Mouse (Mus musculus) midbrain, embryonic 16.5 days (tissue): ENCODE measurements around the gene Notch3. TPM values are rescaled to one million over a fixed set of nuclear protein-coding genes. Genes with fewer than 3 reads are reported as not detected.

Experiments
- ATAC-seq: fragments of 200-750 bp; cut with Nextera tagmentation; 2 replicates; pipeline ENCODE4 v1.8.0; 2017; ENCODE audit warnings: moderate TSS enrichment
- H3K27ac ChIP-seq: fragments of 300-500 bp; sonication (generic); 2 replicates; pipeline ENCODE4 v1.5.1; 2014; ENCODE audit warnings: mild to moderate bottlenecking, low read length, mixed read lengths
- H3K27me3 ChIP-seq: fragments of 300-500 bp; sonication (generic); 2 replicates; pipeline ENCODE4 v1.6.1; 2014; ENCODE audit warnings: low read depth, low read length, mixed read lengths; ENCODE audit not compliant: control insufficient read depth, insufficient read depth
- H3K36me3 ChIP-seq: fragments of 300-500 bp; sonication (generic); 2 replicates; pipeline ENCODE4 v1.6.1; 2014; ENCODE audit warnings: mild to moderate bottlenecking, low read length, moderate library complexity, mixed read lengths; ENCODE audit not compliant: control insufficient read depth, insufficient read depth
- H3K4me1 ChIP-seq: fragments of 300-500 bp; sonication (generic); 2 replicates; pipeline ENCODE4 v1.6.1; 2014; ENCODE audit warnings: mild to moderate bottlenecking, low read length, mixed read lengths; ENCODE audit not compliant: control insufficient read depth, insufficient read depth
- H3K4me2 ChIP-seq: fragments of 300-500 bp; sonication (generic); 2 replicates; pipeline ENCODE4 v1.6.1; 2014; ENCODE audit warnings: mild to moderate bottlenecking, low read length, mixed read lengths
- H3K4me3 ChIP-seq: fragments of 300-500 bp; sonication (generic); 2 replicates; pipeline ENCODE4 v1.5.1; 2014; ENCODE audit warnings: low read depth, mild to moderate bottlenecking, low read length, moderate library complexity, mixed read lengths
- H3K9ac ChIP-seq: fragments of 300-500 bp; sonication (generic); 2 replicates; pipeline ENCODE4 v1.6.1; 2014; ENCODE audit warnings: low read depth, low read length, mixed read lengths
- H3K9me3 ChIP-seq: fragments of 300-500 bp; sonication (generic); replicated peaks from 2 replicates; pipeline ENCODE4 v1.6.1; 2014; ENCODE audit warnings: mild to moderate bottlenecking, low read length, mixed read lengths; ENCODE audit not compliant: control insufficient read depth, poor library complexity, severe bottlenecking
- WGBS: fragments of 180-500 bp; shearing (Covaris S2); extraction: QIAGEN DNeasy Blood & Tissue Kit; methylation state at CpG from one replicate; pipeline ENCODE4 v1.1.7; 2014; 5-methylcytosine and 5-hydroxymethylcytosine counted together
- polyA plus RNA-seq: library from polyadenylated mRNA; unstranded; fragments of >200 nt; fragmentation: Nextera tagmentation; extraction: Ambion mirVana; gene quantifications from 2 replicates; pipeline ENCODE4 v1.2.1, GENCODE M21; 2015

The Notch3 gene
- polyA plus RNA-seq, 1 experiment from 2014 or later = 6.9 TPM

- no peak overlapping the region for H3K4me2 ChIP-seq
- WGBS = 74% methylated on average over 4 of the region's 4 CpGs
- H3K36me3 ChIP-seq = no peaks in the 10 kb centered on the region
- H3K9ac ChIP-seq = no peak overlapping the region
- H3K4me3 ChIP-seq = no peak overlapping the region
- ATAC-seq = no peak
- H3K9me3 ChIP-seq = no peaks in the 10 kb centered on the region
- H3K27me3 ChIP-seq = no peaks in the 10 kb centered on the region
- no peak overlapping the region for H3K27ac ChIP-seq
- H3K4me1 ChIP-seq = peaks cover 12% of the 10 kb centered on the region
Measured at GRCm38 (mm10) chr17:32160882-32161281, 5.8 kb downstream of the Notch3 start.

DNA sequence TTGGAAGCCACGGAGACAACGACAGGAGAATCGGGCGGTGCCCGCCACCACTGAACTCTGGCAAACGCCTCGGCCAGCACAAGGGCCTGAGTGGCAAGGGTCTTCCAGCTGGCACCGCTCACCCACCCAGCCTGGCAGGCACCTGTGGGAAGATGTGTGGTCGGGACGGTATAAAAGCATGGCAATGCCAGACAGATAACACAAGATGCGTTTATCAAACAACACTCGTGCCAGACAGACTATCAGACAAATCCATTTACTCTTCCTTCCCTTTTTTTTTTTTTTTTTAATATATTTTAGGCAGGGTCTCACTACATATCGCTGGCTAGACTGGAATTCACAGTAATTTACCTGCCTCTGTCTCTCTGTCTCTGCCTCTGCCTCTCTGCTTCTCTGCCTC is 7.8 kb downstream of the Notch3 start:
- H3K4me1 ChIP-seq = peaks cover 5% of the 10 kb centered on the region; the same call in 1 of the 2 replicates
- WGBS = 90% methylated on average over 13 of the region's 13 CpGs
- no peak for ATAC-seq
- no peaks in the 10 kb centered on the region for H3K27me3 ChIP-seq
- H3K36me3 ChIP-seq = no peaks in the 10 kb centered on the region
- H3K9me3 ChIP-seq = no peaks in the 10 kb centered on the region
- H3K4me3 ChIP-seq = no peak overlapping the region
- 0 out of 2 replicates have a peak overlapping the region, but pooled peaks have one; percentile 0 for H3K9ac ChIP-seq
- no peak overlapping the region for H3K27ac ChIP-seq
- no peak overlapping the region for H3K4me2 ChIP-seq

DNA sequence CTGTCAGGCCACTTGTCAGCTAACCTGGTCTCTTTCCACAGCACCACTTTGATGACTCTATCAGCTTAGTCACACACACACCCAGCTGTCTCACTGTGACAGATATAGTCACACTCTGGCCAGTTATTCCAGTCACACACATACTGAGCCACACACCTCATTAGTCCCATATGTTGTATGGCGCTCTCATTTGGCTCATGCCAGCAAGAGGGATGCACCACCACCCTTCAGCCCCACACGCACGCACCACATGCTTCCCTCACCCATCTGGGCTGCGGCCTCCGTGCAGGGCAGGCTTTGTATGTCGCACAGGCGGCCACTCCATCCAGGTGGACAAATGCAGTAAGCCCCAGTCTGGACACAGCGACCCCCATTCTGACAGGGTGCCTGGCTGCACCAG is 19.9 kb downstream of the Notch3 start:
- Histone ChIP-seq H3K9ac (no peak overlapping the region), H3K4me3 (no peak overlapping the region), H3K36me3 (0 out of 2 replicates have a peak, but pooled peaks cover 2% of the 10 kb centered on the region), H3K4me2 (no peak overlapping the region), H3K4me1 (no peaks in the 10 kb centered on the region; the same call in 1 of the 2 replicates), H3K9me3 (no peaks in the 10 kb centered on the region), H3K27me3 (no peaks in the 10 kb centered on the region), H3K27ac (no peak overlapping the region)
- 89% methylated on average over 8 of the region's 8 CpGs for WGBS
- ATAC-seq = no peak

DNA sequence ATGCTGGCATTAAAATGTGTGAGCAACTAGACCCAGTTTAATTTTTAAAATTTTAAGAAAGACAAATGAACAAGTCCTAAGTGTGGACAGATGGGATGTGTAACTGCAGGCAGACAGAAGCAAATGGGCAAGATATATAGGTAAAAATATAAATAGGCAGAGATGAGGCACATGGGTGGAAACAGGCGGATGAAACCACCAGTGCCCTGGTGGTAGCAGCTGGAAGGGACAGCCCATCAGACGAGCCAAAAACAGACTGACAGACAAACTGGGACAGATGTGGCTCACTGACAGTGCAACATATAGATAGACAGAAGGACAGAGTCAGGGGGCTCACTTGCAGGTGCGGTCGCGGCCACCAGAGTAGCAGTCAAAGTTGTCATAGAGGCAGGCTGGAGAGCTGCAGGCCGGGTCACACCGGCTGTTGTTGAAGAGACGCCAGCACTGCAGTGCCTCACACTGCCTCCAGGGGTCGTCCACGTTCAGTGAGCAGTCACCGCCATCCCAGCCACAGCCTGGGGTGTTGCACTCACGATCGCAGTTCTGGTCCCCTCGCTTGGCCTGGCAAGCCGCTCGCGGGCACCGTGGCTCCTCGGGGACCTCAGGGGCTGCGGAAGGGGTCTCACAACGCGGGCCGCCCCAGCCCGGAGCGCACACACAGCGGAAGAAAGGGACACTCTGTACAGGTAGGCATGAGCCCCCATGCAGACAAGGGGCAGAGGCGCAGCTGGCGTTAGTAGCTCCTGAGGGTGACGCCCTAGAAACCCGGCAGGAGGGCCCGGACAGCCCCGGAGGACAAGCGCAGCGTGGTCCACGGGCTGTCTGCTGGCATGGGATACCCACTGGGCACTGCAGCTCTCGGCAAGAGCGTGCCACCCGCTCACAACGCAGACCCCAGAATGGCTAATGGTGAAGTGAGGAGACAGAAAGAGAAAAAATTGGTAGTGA is 23.5 kb downstream of the Notch3 start:
- H3K9me3 ChIP-seq = no peaks in the 10 kb centered on the region
- peak; percentile 74; the same call in 1 of the 2 replicates for ATAC-seq
- WGBS = 25% methylated on average over 39 of the region's 39 CpGs
- H3K9ac ChIP-seq = peak overlapping the region; percentile 60
- H3K36me3 ChIP-seq = 0 out of 2 replicates have a peak, but pooled peaks cover 2% of the 10 kb centered on the region
- H3K27ac ChIP-seq = 0 out of 2 replicates have a peak overlapping the region, but pooled peaks have one; percentile 17
- H3K27me3 ChIP-seq = no peaks in the 10 kb centered on the region
- peak overlapping the region; percentile 39 for H3K4me3 ChIP-seq
- peak overlapping the region; percentile 56 for H3K4me2 ChIP-seq
- H3K4me1 ChIP-seq = no peaks in the 10 kb centered on the region; the same call in 1 of the 2 replicates

DNA sequence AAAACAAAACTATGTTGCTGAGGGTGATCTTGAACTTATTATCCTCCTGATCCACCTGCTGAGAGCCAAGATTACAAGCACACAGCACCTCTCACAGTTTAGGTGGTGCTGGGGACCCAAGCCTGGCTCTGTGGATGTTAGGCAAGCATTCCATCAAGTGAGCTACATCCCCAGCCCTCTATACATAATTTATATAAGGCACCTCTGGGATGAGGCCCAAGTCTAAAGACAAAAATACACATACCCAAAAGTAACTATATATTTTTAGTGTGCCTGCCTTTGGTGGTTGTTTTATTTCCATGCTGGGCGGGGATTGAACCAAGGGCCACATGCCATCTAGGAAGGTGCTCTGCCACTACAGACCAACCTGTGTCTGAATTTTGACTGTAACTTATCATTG is 24.4 kb downstream of the Notch3 start:
- Histone ChIP-seq H3K4me3 (no peak overlapping the region), H3K27me3 (no peaks in the 10 kb centered on the region), H3K9ac (no peak overlapping the region), H3K4me2 (no peak overlapping the region), H3K27ac (no peak overlapping the region), H3K9me3 (no peaks in the 10 kb centered on the region), H3K36me3 (0 out of 2 replicates have a peak, but pooled peaks cover 2% of the 10 kb centered on the region), H3K4me1 (no peaks in the 10 kb centered on the region; the same call in 1 of the 2 replicates)
- WGBS = 96% methylated on average over 1 of the region's 1 CpGs
- no peak for ATAC-seq

GRCm38 (mm10) chr17:32133375-32133774 is 33.3 kb downstream of the Notch3 start:
- H3K4me2 ChIP-seq = no peak overlapping the region
- no peak overlapping the region for H3K9ac ChIP-seq
- no peak overlapping the region for H3K4me3 ChIP-seq
- H3K4me1 ChIP-seq = no peaks in the 10 kb centered on the region
- H3K36me3 ChIP-seq = no peaks in the 10 kb centered on the region
- no peaks in the 10 kb centered on the region for H3K27me3 ChIP-seq
- WGBS = 95% methylated on average over 16 of the region's 16 CpGs
- H3K9me3 ChIP-seq = no peaks in the 10 kb centered on the region
- no peak for ATAC-seq
- H3K27ac ChIP-seq = no peak overlapping the region

GRCm38 (mm10) chr17:32132087-32132486 is 34.6 kb downstream of the Notch3 start:
- 94% methylated on average over 11 of the region's 11 CpGs for WGBS
- Histone ChIP-seq H3K27ac (no peak overlapping the region), H3K4me2 (no peak overlapping the region), H3K4me3 (no peak overlapping the region), H3K9me3 (no peaks in the 10 kb centered on the region), H3K4me1 (no peaks in the 10 kb centered on the region), H3K36me3 (no peaks in the 10 kb centered on the region), H3K27me3 (no peaks in the 10 kb centered on the region), H3K9ac (no peak overlapping the region)
- no peak for ATAC-seq

DNA sequence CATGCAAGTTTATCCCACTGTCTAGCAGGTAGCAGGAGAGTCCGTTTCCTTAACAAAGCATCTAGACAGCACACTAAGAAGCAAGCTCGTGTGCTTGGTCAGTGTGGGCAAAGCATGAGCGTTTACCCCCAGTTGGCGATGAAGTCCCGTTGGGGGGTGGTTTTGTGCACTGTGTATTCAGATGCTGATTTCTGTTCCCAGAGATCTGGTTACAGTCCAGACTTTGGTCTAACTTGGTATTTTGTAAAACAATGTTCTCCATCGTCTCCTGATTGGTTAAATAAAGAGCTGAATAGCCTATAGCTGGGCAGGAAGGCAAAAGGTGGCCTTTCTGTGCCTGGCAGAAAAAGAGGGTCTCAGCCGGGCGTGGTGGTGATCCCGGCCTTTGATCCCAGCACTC is 36.1 kb downstream of the Notch3 start:
- H3K4me1 ChIP-seq = no peaks in the 10 kb centered on the region
- H3K9ac ChIP-seq = no peak overlapping the region
- no peaks in the 10 kb centered on the region for H3K27me3 ChIP-seq
- H3K4me2 ChIP-seq = no peak overlapping the region
- H3K4me3 ChIP-seq = no peak overlapping the region
- no peak overlapping the region for H3K27ac ChIP-seq
- WGBS = 85% methylated on average over 9 of the region's 9 CpGs
- 0 out of 2 replicates have a peak, but pooled peaks cover 2% of the 10 kb centered on the region for H3K36me3 ChIP-seq
- ATAC-seq = no peak
- H3K9me3 ChIP-seq = no peaks in the 10 kb centered on the region

- H3K36me3 ChIP-seq = 0 out of 2 replicates have a peak, but pooled peaks cover 2% of the 10 kb centered on the region
- no peaks in the 10 kb centered on the region for H3K4me1 ChIP-seq
- H3K9ac ChIP-seq = no peak overlapping the region
- no peak overlapping the region for H3K27ac ChIP-seq
- H3K27me3 ChIP-seq = no peaks in the 10 kb centered on the region
- no peak overlapping the region for H3K4me3 ChIP-seq
- WGBS = 87% methylated on average over 2 of the region's 2 CpGs
- H3K9me3 ChIP-seq = no peaks in the 10 kb centered on the region
- ATAC-seq = no peak
- no peak overlapping the region for H3K4me2 ChIP-seq
Measured at GRCm38 (mm10) chr17:32127195-32127594, 39.5 kb downstream of the Notch3 start.
